Mouse (Mus musculus) stomach, embryonic 15.5 days (tissue): ENCODE measurements around the gene Sept8. TPM values are rescaled to one million over a fixed set of nuclear protein-coding genes. Genes with fewer than 3 reads are reported as not detected.

Source experiments
- ATAC-seq: fragments of 200-750 bp; cut with Nextera tagmentation; 2 replicates; pipeline ENCODE4 v1.8.0; 2017; ENCODE audit warnings: low read depth, moderate number of reproducible peaks, moderate TSS enrichment; ENCODE audit not compliant: insufficient read depth, low FRiP score
- H3K27ac ChIP-seq: fragments of 300-500 bp; sonication (generic); 2 replicates; pipeline ENCODE4 v1.5.1; 2015; ENCODE audit warnings: mild to moderate bottlenecking, inconsistent platforms
- H3K27me3 ChIP-seq: fragments of 300-500 bp; sonication (generic); replicated peaks from 2 replicates; pipeline ENCODE4 v1.6.1; 2015; ENCODE audit warnings: inconsistent platforms
- H3K36me3 ChIP-seq: fragments of 300-500 bp; sonication (generic); 2 replicates; pipeline ENCODE4 v1.6.1; 2015; ENCODE audit warnings: inconsistent platforms
- H3K4me1 ChIP-seq: fragments of 300-500 bp; sonication (generic); 2 replicates; pipeline ENCODE4 v1.6.1; 2015; ENCODE audit warnings: inconsistent platforms
- H3K4me2 ChIP-seq: fragments of 300-500 bp; sonication (generic); 2 replicates; pipeline ENCODE4 v1.6.1; 2015; ENCODE audit warnings: mild to moderate bottlenecking, inconsistent platforms
- H3K4me3 ChIP-seq: fragments of 300-500 bp; sonication (generic); replicated peaks from 2 replicates; pipeline ENCODE4 v1.5.1; 2015; ENCODE audit warnings: inconsistent platforms
- H3K9ac ChIP-seq: fragments of 300-500 bp; sonication (generic); 2 replicates; pipeline ENCODE4 v1.6.1; 2015; ENCODE audit warnings: inconsistent platforms
- H3K9me3 ChIP-seq: fragments of 300-500 bp; sonication (generic); 2 replicates; pipeline ENCODE4 v1.6.1; 2016; ENCODE audit warnings: inconsistent platforms
- WGBS: fragments of 180-500 bp; shearing (Covaris S2); methylation state at CpG from one replicate; pipeline ENCODE4 v1.1.7; 2015; 5-methylcytosine and 5-hydroxymethylcytosine counted together
- polyA plus RNA-seq: library from polyadenylated mRNA; unstranded; fragments of >200 nt; fragmentation: Nextera tagmentation; extraction: Ambion mirVana; gene quantifications from 2 replicates; pipeline ENCODE4 v1.2.1, GENCODE M21; 2015

The Sept8 gene
- polyA plus RNA-seq, 1 experiment from 2014 or later, result 25.3 TPM

DNA sequence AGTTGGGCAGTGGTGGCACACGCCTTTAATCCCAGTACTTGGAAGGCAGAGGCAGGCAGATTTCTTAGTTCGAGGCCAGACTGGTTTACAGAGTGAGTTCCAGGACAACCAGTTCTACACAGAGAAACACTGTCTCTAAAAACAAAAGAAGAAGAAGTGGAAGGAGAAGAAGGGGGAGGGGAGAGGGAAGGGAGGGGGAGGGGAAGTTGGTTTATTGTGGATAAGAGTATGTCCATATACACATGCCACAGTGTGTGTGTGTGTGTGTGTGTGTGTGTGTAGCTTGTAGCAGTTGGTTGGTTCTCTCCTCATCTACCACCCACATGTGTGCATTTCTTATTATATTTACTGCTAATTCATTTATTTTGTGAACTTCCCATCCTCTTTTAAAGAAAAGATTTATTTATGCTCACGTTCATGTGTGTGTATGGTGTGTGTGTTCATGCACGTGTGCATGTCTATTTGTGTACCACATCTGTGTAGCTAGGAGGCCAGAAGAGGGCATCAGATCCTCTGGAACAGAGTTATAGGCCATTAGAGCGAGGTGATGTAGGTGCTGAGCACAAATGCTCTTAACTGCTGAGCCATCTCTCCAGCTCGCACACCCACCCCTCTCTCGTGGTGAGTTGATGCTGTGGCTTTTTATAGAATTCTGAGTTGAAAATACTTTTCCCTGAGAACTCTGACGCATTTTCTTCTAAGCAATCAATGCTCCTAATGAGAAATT is 16.9 kb upstream of the Sept8 start:
- H3K4me1 ChIP-seq, result 0 out of 2 replicates have a peak, but pooled peaks cover 4% of the 10 kb centered on the region
- no peaks in the 10 kb centered on the region for H3K27me3 ChIP-seq
- no peak for ATAC-seq
- no peaks in the 10 kb centered on the region for H3K36me3 ChIP-seq
- no peak overlapping the region for H3K4me3 ChIP-seq
- 76% methylated on average over 8 of the region's 8 CpGs for WGBS
- H3K9ac ChIP-seq, result no peak overlapping the region
- no peak overlapping the region for H3K27ac ChIP-seq
- H3K4me2 ChIP-seq, result no peak overlapping the region
- H3K9me3 ChIP-seq, result no peaks in the 10 kb centered on the region

DNA sequence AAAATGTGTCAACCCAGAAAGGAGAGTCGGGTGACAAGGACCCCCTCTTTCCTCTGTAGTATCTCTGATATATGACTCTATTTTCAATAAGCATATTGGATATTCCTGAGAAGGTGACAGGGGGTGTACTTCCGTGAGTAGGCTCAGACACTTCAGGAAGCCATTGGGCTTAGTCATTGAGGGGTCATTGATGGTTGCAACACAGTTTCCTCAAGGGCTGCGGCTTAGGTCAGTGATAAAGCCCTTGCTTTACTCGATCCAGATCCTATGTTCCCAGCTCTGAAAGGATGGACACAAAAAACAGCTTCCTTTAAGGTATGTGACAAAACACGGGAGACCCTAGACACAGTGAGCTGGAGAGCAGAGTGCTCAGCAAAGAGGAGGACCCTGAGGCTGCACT is 15.3 kb upstream of the Sept8 start:
- ATAC-seq, result no peak
- no peak overlapping the region for H3K9ac ChIP-seq
- 0 out of 2 replicates have a peak, but pooled peaks cover 4% of the 10 kb centered on the region for H3K4me1 ChIP-seq
- H3K4me2 ChIP-seq, result no peak overlapping the region
- H3K27me3 ChIP-seq, result no peaks in the 10 kb centered on the region
- H3K4me3 ChIP-seq, result no peak overlapping the region
- no peak overlapping the region for H3K27ac ChIP-seq
- no peaks in the 10 kb centered on the region for H3K36me3 ChIP-seq
- WGBS, result 80% methylated on average over 5 of the region's 5 CpGs
- no peaks in the 10 kb centered on the region for H3K9me3 ChIP-seq

DNA sequence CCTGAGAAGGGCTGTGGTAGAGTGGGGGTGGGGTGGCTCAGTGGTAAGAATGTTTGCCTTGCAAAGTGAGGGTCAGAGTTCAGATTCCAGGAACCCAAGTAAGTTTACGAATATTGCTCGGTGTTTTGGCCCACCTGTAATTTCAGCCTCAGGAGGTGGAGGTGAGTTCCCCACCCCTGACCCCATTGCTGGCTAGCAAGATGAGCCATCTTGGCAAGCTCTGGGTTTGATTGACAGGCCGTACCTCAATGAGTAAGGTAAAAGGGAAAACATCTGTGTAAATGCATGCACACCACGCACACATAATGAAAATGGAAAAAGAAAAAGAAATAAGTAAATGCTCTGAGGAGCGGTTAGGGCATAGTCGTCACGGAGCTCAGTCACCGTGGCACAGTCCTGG is 14.7 kb upstream of the Sept8 start:
- ATAC-seq, result no peak
- no peaks in the 10 kb centered on the region for H3K27me3 ChIP-seq
- H3K4me3 ChIP-seq, result no peak overlapping the region
- WGBS, result 80% methylated on average over 8 of the region's 8 CpGs
- no peak overlapping the region for H3K27ac ChIP-seq
- no peak overlapping the region for H3K4me2 ChIP-seq
- H3K36me3 ChIP-seq, result no peaks in the 10 kb centered on the region
- no peaks in the 10 kb centered on the region for H3K9me3 ChIP-seq
- H3K4me1 ChIP-seq, result 0 out of 2 replicates have a peak, but pooled peaks cover 4% of the 10 kb centered on the region
- no peak overlapping the region for H3K9ac ChIP-seq

DNA sequence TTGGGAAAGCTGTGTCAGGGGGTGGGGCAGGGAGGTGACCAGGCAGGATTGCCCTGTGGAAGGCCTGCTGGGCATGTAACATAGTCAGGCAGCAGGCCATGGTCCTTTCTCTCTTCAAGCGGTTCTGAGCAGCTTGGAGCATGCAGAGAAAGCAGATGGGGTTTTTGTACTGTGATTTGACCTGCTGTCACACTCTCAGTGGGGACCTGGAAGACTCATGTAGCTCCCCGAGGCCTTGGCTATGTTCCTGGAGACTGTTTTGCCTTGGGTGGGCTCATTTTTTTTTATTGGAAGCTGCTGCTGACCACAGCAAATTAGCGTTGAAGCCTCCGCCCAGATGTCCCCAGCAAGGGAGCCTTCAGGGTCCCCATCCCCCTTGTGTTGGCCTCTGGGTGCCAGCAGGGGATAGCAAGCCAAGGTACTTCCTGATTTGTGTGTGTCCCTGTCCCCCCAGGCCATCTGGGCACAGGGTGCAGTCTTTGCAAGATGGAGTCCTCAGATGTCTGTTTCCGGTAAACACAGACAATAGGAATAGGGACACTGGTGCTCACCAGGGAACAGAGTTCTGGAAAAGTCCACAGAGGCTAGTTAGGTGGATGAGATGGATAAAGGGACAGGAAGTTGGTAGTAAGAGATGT is 13.9 kb upstream of the Sept8 start:
- 0 out of 2 replicates have a peak, but pooled peaks cover 4% of the 10 kb centered on the region for H3K4me1 ChIP-seq
- H3K27me3 ChIP-seq, result no peaks in the 10 kb centered on the region
- H3K27ac ChIP-seq, result no peak overlapping the region
- no peak overlapping the region for H3K4me3 ChIP-seq
- H3K4me2 ChIP-seq, result no peak overlapping the region
- no peak for ATAC-seq
- 74% methylated on average over 5 of the region's 5 CpGs for WGBS
- no peaks in the 10 kb centered on the region for H3K36me3 ChIP-seq
- H3K9me3 ChIP-seq, result no peaks in the 10 kb centered on the region
- H3K9ac ChIP-seq, result no peak overlapping the region

DNA sequence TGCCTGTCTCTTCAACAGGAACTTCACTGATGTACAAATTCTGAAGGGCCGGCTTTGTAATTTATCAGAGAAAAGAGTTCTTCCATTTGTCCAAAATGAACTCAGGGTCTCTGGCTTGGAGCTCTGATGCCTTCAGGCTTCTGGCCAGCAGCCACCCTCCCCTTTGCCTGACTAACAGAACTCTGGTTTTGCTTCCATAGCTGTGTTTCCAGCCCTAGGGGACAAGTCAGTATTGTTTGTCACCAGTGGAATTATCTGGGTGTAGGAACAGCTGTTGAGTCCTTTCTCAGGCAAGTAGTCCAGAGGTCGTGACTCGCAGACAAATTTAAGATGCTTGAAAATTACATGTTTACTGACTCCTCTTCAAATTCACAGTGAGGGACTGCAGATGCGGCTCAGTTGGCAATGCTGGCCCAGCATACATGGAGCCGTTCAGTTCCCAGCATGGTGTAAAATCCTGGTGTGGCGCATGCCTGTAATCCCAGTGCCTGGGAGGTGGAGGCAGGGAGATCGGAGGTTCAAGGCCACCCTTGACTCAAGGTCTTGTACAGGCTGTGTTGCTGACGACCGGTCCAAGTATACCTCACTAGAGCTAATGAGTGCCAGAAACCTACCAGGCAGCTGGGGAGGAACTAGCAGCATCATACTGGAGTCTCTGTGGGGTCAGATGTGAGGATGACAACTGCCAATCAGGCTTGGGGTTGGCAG is 11.8 kb upstream of the Sept8 start:
- 83% methylated on average over 9 of the region's 9 CpGs for WGBS
- H3K27ac ChIP-seq, result no peak overlapping the region
- ATAC-seq, result no peak

DNA sequence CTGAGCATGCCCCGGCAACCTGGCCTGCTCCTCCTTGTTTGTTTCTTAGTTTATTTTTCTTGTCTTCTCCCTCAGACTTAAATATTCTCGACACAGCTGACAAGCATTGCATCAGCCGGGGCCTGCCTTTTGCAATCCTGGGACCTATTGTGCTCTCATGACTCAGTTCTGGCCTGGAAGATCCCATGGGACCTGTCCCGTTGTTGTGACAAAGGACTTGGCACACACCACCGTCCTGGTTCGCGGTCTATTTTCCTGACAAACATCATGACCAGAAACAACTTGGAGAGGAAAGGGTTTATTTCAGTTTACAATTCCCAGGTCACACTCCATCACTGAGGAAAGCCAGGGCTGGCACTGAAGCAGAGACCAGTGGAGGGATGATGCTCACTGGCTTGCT is 10.9 kb upstream of the Sept8 start:
- H3K27me3 ChIP-seq, result no peaks in the 10 kb centered on the region
- no peak overlapping the region for H3K9ac ChIP-seq
- H3K9me3 ChIP-seq, result no peaks in the 10 kb centered on the region

More for the DNA sequence above, 11.8 kb upstream of the Sept8 start:
- Histone ChIP-seq H3K36me3 (no peaks in the 10 kb centered on the region), H3K27me3 (no peaks in the 10 kb centered on the region), H3K4me2 (no peak overlapping the region), H3K4me1 (no peaks in the 10 kb centered on the region), H3K9ac (no peak overlapping the region), H3K9me3 (no peaks in the 10 kb centered on the region), H3K4me3 (no peak overlapping the region)

DNA sequence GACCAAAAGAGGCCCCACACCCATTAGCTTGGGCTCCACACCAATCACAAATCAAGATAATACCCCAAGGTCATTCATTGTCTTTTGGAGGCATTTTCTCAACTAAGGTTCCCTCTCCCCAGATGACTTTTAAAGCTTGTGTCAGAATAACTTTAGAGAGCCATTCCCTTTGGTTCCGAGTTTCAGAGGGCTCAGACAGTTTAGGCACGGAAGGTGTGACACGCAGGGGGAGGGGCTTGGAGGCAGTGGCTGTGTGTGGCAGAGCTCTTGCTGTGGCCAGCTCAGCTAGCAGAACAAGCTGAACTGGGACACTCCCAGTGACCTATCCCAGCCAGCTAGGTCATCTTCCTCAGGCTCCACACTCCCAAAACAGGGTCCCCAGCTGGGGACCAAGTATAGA is 10.5 kb upstream of the Sept8 start:
- no peaks in the 10 kb centered on the region for H3K9me3 ChIP-seq
- no peaks in the 10 kb centered on the region for H3K27me3 ChIP-seq
- no peak for ATAC-seq
- no peak overlapping the region for H3K9ac ChIP-seq
- no peak overlapping the region for H3K27ac ChIP-seq
- H3K4me3 ChIP-seq, result no peak overlapping the region
- WGBS, result 39% methylated on average over 3 of the region's 3 CpGs
- no peak overlapping the region for H3K4me2 ChIP-seq
- no peaks in the 10 kb centered on the region for H3K4me1 ChIP-seq
- H3K36me3 ChIP-seq, result no peaks in the 10 kb centered on the region

More for the DNA sequence above, 10.9 kb upstream of the Sept8 start:
- H3K4me2 ChIP-seq, result no peak overlapping the region
- no peak overlapping the region for H3K27ac ChIP-seq
- no peak for ATAC-seq
- WGBS, result 66% methylated on average over 7 of the region's 7 CpGs
- H3K36me3 ChIP-seq, result no peaks in the 10 kb centered on the region
- no peaks in the 10 kb centered on the region for H3K4me1 ChIP-seq
- no peak overlapping the region for H3K4me3 ChIP-seq

DNA sequence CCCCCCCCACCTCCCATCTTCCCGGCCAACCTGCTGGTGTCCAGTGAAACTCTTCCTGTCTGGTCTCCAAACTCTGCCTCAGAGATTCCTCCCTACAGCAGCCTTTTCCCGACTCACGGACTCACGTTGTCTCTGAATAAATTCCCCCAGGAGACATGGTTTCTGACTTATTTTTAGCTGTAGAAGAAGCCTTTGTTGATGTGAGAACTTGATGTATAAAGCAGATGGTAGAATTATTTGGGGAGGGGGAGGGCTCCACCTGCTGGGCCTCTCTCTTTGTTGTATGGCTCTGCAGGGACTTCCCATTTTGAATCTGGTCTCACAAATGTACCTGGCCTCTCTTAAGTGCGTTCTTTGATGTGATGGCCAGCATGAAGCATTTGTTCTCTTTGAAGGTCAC is 8.7 kb upstream of the Sept8 start:
- Histone ChIP-seq H3K4me2 (no peak overlapping the region), H3K9me3 (no peaks in the 10 kb centered on the region), H3K27ac (no peak overlapping the region), H3K27me3 (no peaks in the 10 kb centered on the region), H3K9ac (no peak overlapping the region), H3K36me3 (no peaks in the 10 kb centered on the region), H3K4me1 (no peaks in the 10 kb centered on the region), H3K4me3 (no peak overlapping the region)
- no peak for ATAC-seq
- WGBS, result 44% methylated on average over 5 of the region's 5 CpGs

DNA sequence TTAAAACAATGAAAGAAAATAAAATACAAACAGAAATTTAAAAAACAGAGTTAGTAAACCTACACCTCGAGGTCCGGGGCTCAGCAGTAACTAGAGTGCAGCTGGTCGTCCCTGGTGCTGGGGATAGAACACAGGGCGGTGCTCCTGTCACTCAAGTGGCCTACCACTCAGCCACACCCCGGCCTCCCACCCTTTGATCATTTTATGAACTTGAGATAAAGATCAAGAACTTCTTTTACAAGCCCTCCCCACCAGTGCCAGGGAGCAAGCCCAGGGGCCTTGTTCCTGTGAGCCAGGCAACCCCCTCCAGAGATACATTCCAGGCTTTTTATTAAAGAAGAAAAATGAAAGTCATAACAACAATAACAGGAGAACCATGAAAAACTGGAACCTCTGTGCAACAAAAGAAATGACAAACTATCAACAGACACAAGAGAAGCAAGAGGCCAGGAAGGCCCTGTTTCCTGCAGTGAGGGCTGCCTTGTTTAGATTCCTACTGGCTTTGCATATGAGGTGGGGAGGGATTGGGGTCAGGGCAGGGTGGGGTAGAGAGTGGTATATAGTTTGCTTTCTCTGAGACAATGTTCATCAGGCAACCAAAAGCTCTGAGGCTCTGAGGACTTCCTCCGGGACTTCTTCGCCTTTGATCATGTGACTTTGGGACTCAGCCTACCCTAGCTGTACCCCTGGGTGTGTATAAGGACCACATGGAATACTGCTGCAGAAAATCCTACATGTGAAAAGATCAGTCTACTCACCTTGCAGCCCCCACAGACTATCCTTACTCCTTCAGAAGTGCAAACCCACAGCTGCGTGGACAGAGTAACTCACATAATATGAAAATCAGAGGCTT is 2.1 kb upstream of the Sept8 start:
- H3K9ac ChIP-seq, result no peak overlapping the region
- H3K36me3 ChIP-seq, result no peaks in the 10 kb centered on the region
- H3K4me1 ChIP-seq, result peaks cover 15% of the 10 kb centered on the region
- H3K4me3 ChIP-seq, result no peak overlapping the region
- ATAC-seq, result 0 out of 2 replicates have a peak, but pooled peaks have one; percentile 41
- H3K4me2 ChIP-seq, result no peak overlapping the region
- no peak overlapping the region for H3K27ac ChIP-seq
- 53% methylated on average over 8 of the region's 8 CpGs for WGBS
- H3K27me3 ChIP-seq, result no peaks in the 10 kb centered on the region
- no peaks in the 10 kb centered on the region for H3K9me3 ChIP-seq

DNA sequence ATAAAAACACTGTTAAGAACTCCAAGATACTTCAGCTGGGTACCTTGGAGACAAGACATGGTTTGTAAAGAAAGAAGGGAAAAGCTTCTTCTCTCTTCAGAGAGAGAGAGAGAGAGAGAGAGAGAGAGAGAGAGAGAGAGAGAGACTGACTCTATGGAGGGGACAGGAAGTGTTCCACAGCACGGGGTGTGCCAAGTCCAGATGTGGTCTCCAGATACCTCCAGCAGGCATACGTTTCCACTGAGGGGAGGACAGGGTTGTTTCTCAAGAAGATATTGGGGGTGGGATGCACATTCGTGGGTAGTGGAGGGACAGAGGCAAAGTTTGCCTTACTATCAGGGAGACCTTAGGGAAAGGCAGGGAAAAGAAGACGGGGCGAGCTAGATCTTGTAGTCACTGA is 298 bp upstream of the Sept8 start:
- peak overlapping the region; percentile 66; the same call in 1 of the 2 replicates for H3K4me2 ChIP-seq
- H3K4me1 ChIP-seq, result peaks cover 23% of the 10 kb centered on the region
- peak overlapping the region; percentile 82; the same call in 1 of the 2 replicates for H3K4me3 ChIP-seq
- H3K27ac ChIP-seq, result peak overlapping the region; percentile 87; the same call in 1 of the 2 replicates
- ATAC-seq, result no peak
- no peaks in the 10 kb centered on the region for H3K9me3 ChIP-seq
- no peaks in the 10 kb centered on the region for H3K27me3 ChIP-seq
- H3K36me3 ChIP-seq, result no peaks in the 10 kb centered on the region
- WGBS, result 51% methylated on average over 5 of the region's 5 CpGs
- H3K9ac ChIP-seq, result no peak overlapping the region

DNA sequence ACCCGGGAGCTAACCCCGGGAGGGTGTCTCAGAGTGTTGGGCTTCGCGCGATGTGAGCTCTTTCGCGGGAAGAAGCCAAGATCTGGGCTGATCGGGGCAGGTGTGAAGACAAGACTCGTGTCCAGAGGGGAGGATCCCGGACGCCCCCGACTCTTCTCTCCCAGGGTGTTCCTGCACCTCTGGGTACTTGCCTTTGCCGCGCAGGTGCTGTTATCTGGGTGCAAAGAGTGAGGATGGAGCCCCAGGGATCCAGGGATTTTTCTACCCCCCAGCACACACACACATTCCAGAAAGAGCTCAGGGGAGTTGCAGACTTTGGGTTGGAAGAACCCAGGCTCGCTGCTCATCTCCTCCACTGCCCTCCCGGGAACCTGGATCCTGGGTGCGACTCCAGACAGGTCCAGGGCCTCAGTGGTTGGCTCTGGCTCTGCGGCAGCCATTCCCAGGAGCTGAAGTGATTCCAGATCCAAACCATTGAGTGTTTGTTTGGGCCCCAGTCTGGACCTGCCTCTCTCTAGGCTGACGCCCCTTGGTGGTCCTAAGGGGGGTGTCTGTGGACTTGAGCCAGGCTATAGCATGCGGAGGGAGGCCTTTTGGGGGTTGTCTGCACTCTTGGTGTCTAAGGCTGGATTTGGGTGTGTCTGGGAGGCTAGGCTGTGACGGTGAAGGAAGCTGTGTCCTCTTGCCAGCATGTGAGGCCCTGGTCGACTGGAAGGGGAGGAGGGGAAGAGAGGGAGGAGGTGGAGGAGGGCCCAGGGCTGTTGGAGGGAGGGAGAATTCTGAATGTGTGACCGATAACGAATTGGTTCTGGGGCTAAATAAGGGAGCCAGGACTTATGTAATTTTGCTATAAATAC is 1.3 kb downstream of the Sept8 start:
- peak overlapping the region; percentile 62 for H3K9ac ChIP-seq
- H3K36me3 ChIP-seq, result no peaks in the 10 kb centered on the region
- 2% methylated on average over 24 of the region's 24 CpGs for WGBS
- H3K9me3 ChIP-seq, result no peaks in the 10 kb centered on the region
- peak overlapping the region; percentile 82 for H3K4me3 ChIP-seq
- peak overlapping the region; percentile 87 for H3K27ac ChIP-seq
- peak overlapping the region; percentile 66 for H3K4me2 ChIP-seq
- no peaks in the 10 kb centered on the region for H3K27me3 ChIP-seq
- peaks cover 23% of the 10 kb centered on the region for H3K4me1 ChIP-seq
- peak; percentile 74 for ATAC-seq
